Mouse (Mus musculus) heart, postnatal 36 days (tissue): ENCODE data around the gene Large2. TPM values are rescaled to one million over a fixed set of nuclear protein-coding genes. Genes with fewer than 3 reads are reported as not detected.
A peak's percentile ranks its signal among the peaks of the same experiment; 100 is the strongest.

ENCODE experiments used
- DNase-seq, 2 experiments: peaks; one replicate each; pipeline ENCODE4 v3.0.0; 2021 to 2022
- intact Hi-C: fragments of 180-260 bp; cut with DNase I; formaldehyde crosslinking; loops from one replicate; pipeline ENCODE4 v1.15.1; 2025
- total RNA-seq, 2 experiments: library from RNA; stranded (reverse); gene quantifications; 2 replicates each; pipeline ENCODE4 v1.2.3; 2021

Gene Large2
- total RNA-seq, 2 experiments from 2014 or later: not detected

GRCm38 (mm10) chr2:92391116-92391515 lies 16.4 kb upstream of the Large2 start:
- intact Hi-C loops: no loop called here
- no peak for DNase-seq

GRCm38 (mm10) chr2:92390206-92390930 lies 15.7 kb upstream of the Large2 start:
- peak in 1 of 2 experiments; percentile 41 for DNase-seq
- intact Hi-C loops: no loop called here

- no peak for DNase-seq
- intact Hi-C loops: no loop called here
Observed at GRCm38 (mm10) chr2:92389645-92390044, 15.0 kb upstream of the Large2 start.

GRCm38 (mm10) chr2:92388891-92389641 lies 14.4 kb upstream of the Large2 start:
- DNase-seq: peak; percentile 70 to 82
- intact Hi-C loops: no loop called here

GRCm38 (mm10) chr2:92388081-92388517 lies 13.4 kb upstream of the Large2 start:
- no peak for DNase-seq
- intact Hi-C loops: no loop called here

- intact Hi-C loops: no loop called here
- DNase-seq: no peak
Observed at GRCm38 (mm10) chr2:92387646-92388045, 13.0 kb upstream of the Large2 start.

GRCm38 (mm10) chr2:92386821-92387570 lies 12.3 kb upstream of the Large2 start:
- no peak for DNase-seq
- intact Hi-C loops: no loop called here

- intact Hi-C loops: no loop called here
- no peak for DNase-seq
Observed at GRCm38 (mm10) chr2:92385113-92386051, 10.7 kb upstream of the Large2 start.

- no peak for DNase-seq
- intact Hi-C loops: no loop called here
Observed at GRCm38 (mm10) chr2:92384101-92384500, 9.4 kb upstream of the Large2 start.

- no peak for DNase-seq
- intact Hi-C loops: no loop called here
Observed at GRCm38 (mm10) chr2:92382759-92383158, 8.1 kb upstream of the Large2 start.

GRCm38 (mm10) chr2:92381901-92382588 lies 7.4 kb upstream of the Large2 start, which contains the start of gene 1700029I15Rik:
Gene 1700029I15Rik, plus strand, starts transcription at chr2:92382538.
- intact Hi-C loops: no loop called here
- no peak for DNase-seq

- intact Hi-C loops: no loop called here
- no peak for DNase-seq
Observed at GRCm38 (mm10) chr2:92381161-92381560, 6.5 kb upstream of the Large2 start.

GRCm38 (mm10) chr2:92380495-92381050 lies 5.9 kb upstream of the Large2 start:
- intact Hi-C loops: no loop called here

GRCm38 (mm10) chr2:92379783-92380494 lies 5.3 kb upstream of the Large2 start:
- intact Hi-C loops: no loop called here
- no peak for DNase-seq

More at GRCm38 (mm10) chr2:92380495-92381050, 5.9 kb upstream of the Large2 start:
- no peak for DNase-seq

- intact Hi-C loops: no loop called here
- DNase-seq: no peak
Observed at GRCm38 (mm10) chr2:92377320-92377719, 2.7 kb upstream of the Large2 start.

GRCm38 (mm10) chr2:92376300-92376699 lies 1.6 kb upstream of the Large2 start:
- intact Hi-C loops: no loop called here
- DNase-seq: no peak

GRCm38 (mm10) chr2:92375788-92376187 lies 1.1 kb upstream of the Large2 start:
- intact Hi-C loops: loop anchor here (2.0 kb wide), 1 partner anchor 63 kb away; no protein-coding TSS in a partner anchor
- DNase-seq: no peak

GRCm38 (mm10) chr2:92375099-92375623 lies 492 bp upstream of the Large2 start:
- peak; percentile 95 for DNase-seq
- intact Hi-C loops: loop anchor here (2.0 kb wide), 1 partner anchor 64 kb away; no protein-coding TSS in a partner anchor
